Mouse (Mus musculus): ENCODE data around the gene Magi1. TPM values are rescaled to one million over a fixed set of nuclear protein-coding genes. Genes with fewer than 3 reads are reported as not detected.

The Magi1 gene
- total and polyA plus RNA-seq, 2 experiments, result 4.9 to 17.7 TPM

- peaks cover 27% of the 10 kb centered on the region for H3K79me2 ChIP-seq (ENCODE audit: control insufficient read depth, insufficient read depth, low read length)
- H3K9ac ChIP-seq (ENCODE audit: low read depth, low read length), result no peak overlapping the region
- no peak overlapping the region for H3K27ac ChIP-seq (replicated peaks; ENCODE audit: insufficient read depth, low read depth, low read length)
- DNase-seq (ENCODE audit: extremely low read depth, low read depth, low spot score), result no peak
- H3K4me3 ChIP-seq (ENCODE audit: insufficient read depth, low read depth, low read length), result no peak overlapping the region
- peaks cover 10% of the 10 kb centered on the region; the same call in 1 of the 2 replicates for H3K4me1 ChIP-seq (ENCODE audit: control insufficient read depth, insufficient read depth, low read length)
- TF ChIP-seq CTCF (IDR thresholded peaks at IDR 0.05; ENCODE audit: low read depth, low read length) (no peak), POLR2A (IDR thresholded peaks at IDR 0.05; ENCODE audit: extremely low read depth, insufficient read depth, low read length) (no peak)
- H3K27me3 ChIP-seq (ENCODE audit: control insufficient read depth, insufficient read depth, low read length), result no peaks in the 10 kb centered on the region
- H3K36me3 ChIP-seq (ENCODE audit: control insufficient read depth, insufficient read depth, low read length), result no peaks in the 10 kb centered on the region
- WGBS, result 79% methylated on average over 4 of the region's 4 CpGs
These were observed 127.7 kb downstream of the Magi1 start for GRCm38 (mm10) chr6:94155996-94156395.

GRCm38 (mm10) chr6:94154854-94155601, 128.7 kb downstream of the Magi1 start:
- no peak overlapping the region for H3K27ac ChIP-seq (replicated peaks; ENCODE audit: insufficient read depth, low read depth, low read length)
- peaks cover 30% of the 10 kb centered on the region for H3K79me2 ChIP-seq (ENCODE audit: control insufficient read depth, insufficient read depth, low read length)
- H3K36me3 ChIP-seq (ENCODE audit: control insufficient read depth, insufficient read depth, low read length), result no peaks in the 10 kb centered on the region
- no peak overlapping the region for H3K4me3 ChIP-seq (ENCODE audit: insufficient read depth, low read depth, low read length)
- H3K27me3 ChIP-seq (ENCODE audit: control insufficient read depth, insufficient read depth, low read length), result no peaks in the 10 kb centered on the region
- WGBS, result 32% methylated on average over 3 of the region's 3 CpGs
- DNase-seq (ENCODE audit: extremely low read depth, low read depth, low spot score), result peak; percentile 76
- H3K9ac ChIP-seq (ENCODE audit: low read depth, low read length), result no peak overlapping the region
- no peak for TF ChIP-seq POLR2A (IDR thresholded peaks at IDR 0.05; ENCODE audit: extremely low read depth, insufficient read depth, low read length)
- no peak for TF ChIP-seq CTCF (IDR thresholded peaks at IDR 0.05; ENCODE audit: low read depth, low read length)
- H3K4me1 ChIP-seq (ENCODE audit: control insufficient read depth, insufficient read depth, low read length), result peaks cover 10% of the 10 kb centered on the region; the same call in 1 of the 2 replicates

DNA sequence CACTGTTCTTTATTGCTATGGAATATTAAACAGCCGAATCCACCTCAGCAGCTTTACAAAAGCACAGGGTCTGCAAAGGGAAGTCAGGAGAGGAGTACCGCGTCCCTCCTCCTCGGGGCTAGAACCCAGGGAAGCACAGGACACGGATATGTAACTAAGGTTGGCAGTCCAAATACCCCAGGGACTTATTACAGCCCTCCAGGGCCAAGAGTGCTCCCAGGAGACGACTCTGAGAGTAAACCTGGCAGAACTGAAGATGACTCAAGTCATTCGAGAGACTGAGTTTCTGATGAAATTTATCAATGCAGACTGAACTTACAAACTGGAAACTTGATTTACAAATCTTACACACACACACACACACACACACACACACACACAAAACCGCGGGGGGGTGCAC, 130.8 kb downstream of the Magi1 start:
- no peak overlapping the region for H3K9ac ChIP-seq (ENCODE audit: low read depth, low read length)
- no peak overlapping the region for H3K4me3 ChIP-seq (ENCODE audit: insufficient read depth, low read depth, low read length)
- H3K4me1 ChIP-seq (ENCODE audit: control insufficient read depth, insufficient read depth, low read length), result peaks cover 3% of the 10 kb centered on the region; the same call in 1 of the 2 replicates
- H3K27ac ChIP-seq (replicated peaks; ENCODE audit: insufficient read depth, low read depth, low read length), result no peak overlapping the region
- H3K27me3 ChIP-seq (ENCODE audit: control insufficient read depth, insufficient read depth, low read length), result no peaks in the 10 kb centered on the region
- H3K36me3 ChIP-seq (ENCODE audit: control insufficient read depth, insufficient read depth, low read length), result no peaks in the 10 kb centered on the region
- WGBS, result 89% methylated on average over 9 of the region's 9 CpGs
- TF ChIP-seq POLR2A (IDR thresholded peaks at IDR 0.05; ENCODE audit: extremely low read depth, insufficient read depth, low read length) (no peak), CTCF (IDR thresholded peaks at IDR 0.05; ENCODE audit: low read depth, low read length) (no peak)
- no peak for DNase-seq (ENCODE audit: extremely low read depth, low read depth, low spot score)
- peaks cover 38% of the 10 kb centered on the region for H3K79me2 ChIP-seq (ENCODE audit: control insufficient read depth, insufficient read depth, low read length)

DNA sequence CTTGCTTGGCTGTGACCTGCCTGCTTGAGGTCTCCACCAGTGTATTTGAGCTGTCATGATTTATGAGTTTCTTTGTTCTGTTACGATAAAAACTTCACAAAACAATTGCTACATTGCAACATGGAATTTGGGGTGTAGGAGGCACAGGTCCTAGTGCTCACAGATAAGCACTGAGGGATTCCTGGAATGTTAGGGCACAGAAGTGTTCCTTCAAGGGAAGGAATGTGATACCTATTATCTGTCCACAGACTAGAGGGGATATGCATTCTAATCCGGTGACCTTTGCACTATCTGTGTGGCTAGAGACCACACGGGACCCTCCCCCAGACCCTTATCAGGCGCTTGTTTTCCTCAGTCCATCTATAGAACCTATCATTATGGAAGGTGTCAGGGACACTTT, 132.8 kb downstream of the Magi1 start:
- Histone ChIP-seq H3K4me3 (ENCODE audit: insufficient read depth, low read depth, low read length) (no peak overlapping the region), H3K9ac (ENCODE audit: low read depth, low read length) (no peak overlapping the region), H3K79me2 (ENCODE audit: control insufficient read depth, insufficient read depth, low read length) (peaks cover 39% of the 10 kb centered on the region), H3K27ac (replicated peaks; ENCODE audit: insufficient read depth, low read depth, low read length) (no peak overlapping the region), H3K4me1 (ENCODE audit: control insufficient read depth, insufficient read depth, low read length) (peaks cover 5% of the 10 kb centered on the region; the same call in 1 of the 2 replicates), H3K36me3 (ENCODE audit: control insufficient read depth, insufficient read depth, low read length) (no peaks in the 10 kb centered on the region), H3K27me3 (ENCODE audit: control insufficient read depth, insufficient read depth, low read length) (no peaks in the 10 kb centered on the region)
- 52% methylated on average over 4 of the region's 4 CpGs for WGBS
- DNase-seq (ENCODE audit: extremely low read depth, low read depth, low spot score), result no peak
- TF ChIP-seq CTCF (IDR thresholded peaks at IDR 0.05; ENCODE audit: low read depth, low read length) (no peak), POLR2A (IDR thresholded peaks at IDR 0.05; ENCODE audit: extremely low read depth, insufficient read depth, low read length) (no peak)

DNA sequence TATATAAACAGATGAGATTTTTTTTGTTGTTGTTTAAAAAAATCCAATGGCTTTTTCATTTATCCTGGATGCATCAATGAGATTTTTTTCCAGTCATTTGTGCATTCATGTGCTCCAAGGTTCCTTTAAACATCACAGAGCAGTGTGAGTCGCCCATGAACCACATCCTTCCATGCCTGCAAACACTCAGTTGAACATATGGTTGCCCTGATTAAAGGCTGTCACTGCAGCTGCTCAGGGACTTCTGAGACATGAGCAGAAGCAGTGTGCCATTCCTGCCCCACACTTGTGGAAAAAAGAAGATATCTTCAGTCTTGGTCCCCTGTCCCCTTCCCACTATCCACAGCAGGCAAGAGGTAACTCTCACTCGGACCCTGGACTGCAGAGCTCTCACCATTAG, 133.9 kb downstream of the Magi1 start:
- no peak overlapping the region for H3K27ac ChIP-seq (replicated peaks; ENCODE audit: insufficient read depth, low read depth, low read length)
- DNase-seq (ENCODE audit: extremely low read depth, low read depth, low spot score), result no peak
- peaks cover 43% of the 10 kb centered on the region for H3K79me2 ChIP-seq (ENCODE audit: control insufficient read depth, insufficient read depth, low read length)
- 82% methylated on average over 2 of the region's 2 CpGs for WGBS
- H3K4me3 ChIP-seq (ENCODE audit: insufficient read depth, low read depth, low read length), result no peak overlapping the region
- no peak overlapping the region for H3K9ac ChIP-seq (ENCODE audit: low read depth, low read length)
- TF ChIP-seq CTCF (IDR thresholded peaks at IDR 0.05; ENCODE audit: low read depth, low read length) (no peak), POLR2A (IDR thresholded peaks at IDR 0.05; ENCODE audit: extremely low read depth, insufficient read depth, low read length) (no peak)
- H3K4me1 ChIP-seq (ENCODE audit: control insufficient read depth, insufficient read depth, low read length), result peaks cover 3% of the 10 kb centered on the region; the same call in 1 of the 2 replicates
- no peaks in the 10 kb centered on the region for H3K27me3 ChIP-seq (ENCODE audit: control insufficient read depth, insufficient read depth, low read length)
- H3K36me3 ChIP-seq (ENCODE audit: control insufficient read depth, insufficient read depth, low read length), result no peaks in the 10 kb centered on the region

DNA sequence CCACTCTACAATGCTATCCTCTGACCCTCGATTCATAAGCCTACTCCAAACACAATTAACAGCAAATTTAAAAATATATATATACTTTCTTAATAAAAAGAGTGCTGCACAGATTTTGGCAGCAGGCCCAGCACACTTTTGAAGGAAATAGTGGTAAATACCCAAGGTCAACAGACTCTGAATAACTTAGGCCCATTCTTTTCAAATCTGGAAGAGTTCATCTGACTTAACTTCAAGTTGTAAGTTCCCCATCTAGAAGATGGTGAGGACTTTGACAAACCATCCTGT, 137.6 kb downstream of the Magi1 start:
- Histone ChIP-seq H3K27me3 (ENCODE audit: control insufficient read depth, insufficient read depth, low read length) (no peaks in the 10 kb centered on the region), H3K27ac (replicated peaks; ENCODE audit: insufficient read depth, low read depth, low read length) (no peak overlapping the region), H3K79me2 (ENCODE audit: control insufficient read depth, insufficient read depth, low read length) (peaks cover 47% of the 10 kb centered on the region; the same call in 1 of the 2 replicates), H3K36me3 (ENCODE audit: control insufficient read depth, insufficient read depth, low read length) (no peaks in the 10 kb centered on the region), H3K4me1 (ENCODE audit: control insufficient read depth, insufficient read depth, low read length) (peaks cover 2% of the 10 kb centered on the region; the same call in 1 of the 2 replicates), H3K4me3 (ENCODE audit: insufficient read depth, low read depth, low read length) (no peak overlapping the region), H3K9ac (ENCODE audit: low read depth, low read length) (no peak overlapping the region)
- no peak for TF ChIP-seq POLR2A (IDR thresholded peaks at IDR 0.05; ENCODE audit: extremely low read depth, insufficient read depth, low read length)
- no peak for TF ChIP-seq CTCF (IDR thresholded peaks at IDR 0.05; ENCODE audit: low read depth, low read length)
- whole genome bisulfite sequencing, result 67% methylated on average over 1 of the region's 1 CpGs
- DNase-seq (ENCODE audit: extremely low read depth, low read depth, low spot score), result no peak
